Mouse (Mus musculus): ENCODE measurements around the gene Csf2ra.

DNA sequence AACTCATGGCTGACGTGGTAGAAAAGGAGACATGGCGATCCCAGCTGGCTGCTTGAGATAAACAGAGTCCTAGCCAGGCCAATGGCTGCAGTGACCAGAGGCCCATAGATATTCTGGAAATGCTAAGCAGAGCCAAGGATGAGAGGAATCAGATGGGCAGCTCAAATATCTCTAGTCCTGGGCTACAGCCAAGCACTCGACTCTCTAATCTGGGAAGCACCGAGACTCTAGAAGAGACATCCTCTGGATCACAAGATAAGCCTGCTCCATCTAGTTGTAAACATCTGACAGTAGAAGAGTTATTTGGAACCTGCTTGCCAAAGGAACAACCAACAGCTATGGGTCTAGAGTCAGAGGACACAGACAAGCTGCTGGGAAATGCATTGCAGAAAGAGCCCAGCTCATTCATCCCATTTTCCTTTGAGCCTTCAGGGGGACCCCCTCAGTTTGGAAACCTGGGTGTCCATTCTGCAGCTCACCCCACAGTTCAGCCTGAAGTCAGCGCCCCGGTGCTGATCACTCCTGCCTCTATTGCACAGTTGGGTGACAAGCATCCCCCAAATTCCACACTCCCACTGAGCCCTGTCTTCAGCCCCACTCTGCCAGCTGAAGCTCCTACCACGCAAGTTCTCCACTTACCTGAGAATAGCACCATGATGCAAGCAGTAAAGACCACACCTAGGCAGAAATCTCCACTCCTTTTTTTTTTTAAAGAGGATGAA is 28.1 kb upstream of the Csf2ra start:
- no peak for TF ChIP-seq CTCF (IDR thresholded peaks at IDR 0.05; ENCODE audit: control insufficient read depth, insufficient read depth, low read length)
- TF ChIP-seq POLR2A (IDR thresholded peaks at IDR 0.05; ENCODE audit: borderline replicate concordance, control insufficient read depth, low read depth, low read length): no peak

Measured in bone marrow, adult 2 months (tissue).